Mouse (Mus musculus): Measurements from ENCODE around the gene Coq8b. TPM values are rescaled to one million over a fixed set of nuclear protein-coding genes. Genes with fewer than 3 reads are reported as not detected.

The Coq8b gene
- 12.0 and 16.8 TPM in 2 replicates for total RNA-seq (2015)
- total RNA-seq (2017) = 7.5 and 15.2 TPM in 2 replicates

GRCm38 (mm10) chr7:27232781-27233281, at the start of gene Coq8b:
TSS of gene Coq8b (plus strand) at chr7:27233023.
- peak; percentile 89 for ATAC-seq (ENCODE audit: poor library complexity, severe bottlenecking)

- peak; percentile 84 for ATAC-seq (ENCODE audit: poor library complexity, severe bottlenecking)
Measured at GRCm38 (mm10) chr7:27184964-27185363, 47.9 kb upstream of the Coq8b start.

DNA sequence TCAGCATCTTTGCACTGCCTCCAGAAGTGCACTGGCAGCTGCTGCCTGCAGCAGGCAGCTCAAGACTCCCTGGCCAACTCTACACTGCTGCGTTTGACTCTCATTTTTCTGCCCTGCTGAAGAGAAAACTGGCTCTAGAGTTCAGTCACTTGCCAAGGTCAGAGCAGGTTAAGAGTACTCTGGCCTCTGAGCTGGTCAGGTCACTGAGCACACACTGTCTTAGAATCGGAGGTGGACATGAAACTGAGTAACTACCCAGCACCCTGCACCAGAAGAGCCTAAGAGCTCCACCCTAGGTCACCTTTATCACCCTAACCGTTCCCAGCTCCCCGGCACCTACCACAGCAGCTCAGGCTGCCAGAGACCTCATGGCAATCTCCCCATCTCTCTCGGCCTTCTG, 46.8 kb upstream of the Coq8b start:
- ATAC-seq (ENCODE audit: poor library complexity, severe bottlenecking) = no peak

DNA sequence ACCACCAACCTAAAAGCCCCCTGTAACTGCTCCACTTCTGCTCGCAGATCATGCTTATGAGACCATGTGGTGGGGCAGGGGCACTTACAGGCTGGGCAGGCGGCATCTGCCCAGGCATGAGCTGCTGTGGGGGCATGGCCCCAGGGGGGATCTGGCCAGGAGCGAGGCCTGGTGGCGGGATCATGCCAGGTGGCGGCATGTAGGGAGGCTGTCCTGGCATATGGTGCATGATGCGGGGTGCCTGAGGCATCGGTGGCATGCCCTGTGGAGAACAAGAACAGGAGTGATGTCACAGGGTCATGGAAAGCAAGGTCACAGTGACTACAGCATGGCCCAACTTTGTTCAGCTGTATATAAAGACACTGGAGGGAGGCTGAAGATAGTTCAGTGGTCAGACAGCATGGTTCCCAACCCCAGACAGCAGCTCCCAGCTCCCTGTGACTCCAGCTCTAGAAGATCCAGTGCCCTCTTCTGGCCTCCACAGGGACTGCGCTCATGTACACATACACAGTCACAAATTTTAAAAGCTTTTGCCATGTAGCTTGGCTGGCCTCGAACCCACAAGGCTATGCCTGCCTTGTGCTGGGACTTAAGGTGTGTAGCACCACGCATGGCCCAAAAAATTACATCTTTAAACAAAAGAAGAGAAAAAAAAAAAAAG, 43.4 kb upstream of the Coq8b start:
- ATAC-seq (ENCODE audit: poor library complexity, severe bottlenecking) = no peak

DNA sequence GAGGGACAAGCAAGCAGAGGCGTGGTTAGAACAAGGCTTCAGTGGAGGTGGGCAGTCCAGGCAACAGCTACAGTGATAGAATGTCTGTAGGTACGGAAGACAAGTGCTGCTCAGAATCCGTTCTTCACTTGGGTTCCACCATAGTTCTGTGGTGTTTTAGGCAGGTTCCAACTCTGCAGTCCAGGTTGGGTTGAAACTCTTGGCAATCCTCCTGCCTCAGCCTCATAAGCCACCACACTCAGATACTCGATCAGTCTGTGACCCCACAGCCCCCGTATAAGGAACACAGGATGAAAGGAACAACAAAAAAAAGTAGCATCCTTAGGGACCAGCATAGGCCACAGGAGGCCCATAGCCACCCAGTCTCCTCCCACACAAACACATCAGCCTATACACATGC, 40.4 kb upstream of the Coq8b start:
- ATAC-seq (ENCODE audit: poor library complexity, severe bottlenecking) = no peak

- ATAC-seq (ENCODE audit: poor library complexity, severe bottlenecking) = no peak
Measured at GRCm38 (mm10) chr7:27193731-27194130, 39.1 kb upstream of the Coq8b start.

DNA sequence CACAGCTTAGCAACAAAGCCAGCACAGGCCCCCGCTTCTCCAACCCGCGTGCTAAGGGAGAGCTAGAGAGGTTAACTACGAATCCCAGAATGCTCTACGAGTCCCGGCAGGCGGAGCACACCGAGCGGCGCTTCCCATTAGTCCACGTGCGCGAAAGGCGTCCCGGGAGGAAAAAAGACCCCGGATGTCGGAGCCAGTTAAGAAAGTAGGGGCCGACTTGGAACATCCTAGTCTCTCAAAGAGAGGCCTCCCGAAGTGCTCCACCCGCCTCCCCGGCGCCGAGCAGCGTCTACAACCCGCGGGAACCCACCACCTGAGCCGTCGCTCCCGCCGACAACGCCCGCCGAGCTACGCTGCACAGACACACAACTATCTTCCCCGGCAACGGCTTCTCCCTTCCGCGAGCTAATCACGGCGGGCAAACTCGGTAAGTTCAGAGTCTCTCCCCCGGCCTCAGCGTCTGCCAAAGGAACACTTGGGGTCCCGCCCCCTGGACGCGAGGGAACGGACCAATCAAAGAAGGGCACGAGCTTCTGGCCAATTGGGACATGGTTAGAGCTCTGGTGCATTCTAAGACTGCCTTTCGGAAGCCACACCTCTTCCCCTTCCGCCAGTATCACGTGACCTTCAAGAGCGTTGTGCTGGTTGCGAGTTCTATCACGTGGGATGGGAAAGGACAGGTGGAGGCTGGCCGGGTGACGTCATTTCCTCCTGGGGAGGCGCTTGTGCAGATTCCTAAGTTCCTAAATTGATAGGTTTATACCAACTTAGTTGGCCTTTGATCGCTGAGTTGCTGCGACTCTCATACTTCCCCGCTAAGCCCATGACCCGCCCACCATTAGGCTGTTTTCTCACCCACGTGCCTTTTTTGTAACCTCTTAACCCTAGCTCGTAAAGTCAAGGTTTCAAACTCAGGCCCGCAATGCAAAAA, 36.9 kb upstream of the Coq8b start, which contains the start of the genes BC024978 and Snrpa:
BC024978 (plus strand) TSS at position 101 of the 931 bp plus-strand sequence.
Snrpa (minus strand) TSS at position 591 of the 931 bp plus-strand sequence.
- ATAC-seq (ENCODE audit: poor library complexity, severe bottlenecking) = peak; percentile 96

DNA sequence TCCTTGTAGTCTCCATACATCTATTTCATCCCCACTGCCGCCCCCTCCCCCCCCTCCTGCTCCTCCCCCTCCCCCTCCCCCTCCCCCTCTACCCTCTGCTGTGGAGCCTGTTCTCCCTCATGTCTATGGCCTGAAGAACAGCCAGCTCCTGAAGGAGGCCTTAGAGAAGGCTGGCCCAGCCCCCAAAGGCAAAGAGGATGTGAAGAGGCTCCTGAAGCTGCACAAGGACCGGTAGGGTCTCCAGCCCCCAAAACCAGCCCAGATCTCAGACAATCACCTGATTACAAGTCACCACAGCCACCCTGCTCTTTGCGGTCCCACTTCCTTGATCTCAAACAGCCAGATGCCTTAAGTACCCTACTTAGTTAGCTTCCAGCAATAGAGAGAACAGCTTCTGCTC, 35.7 kb upstream of the Coq8b start:
- no peak for ATAC-seq (ENCODE audit: poor library complexity, severe bottlenecking)

DNA sequence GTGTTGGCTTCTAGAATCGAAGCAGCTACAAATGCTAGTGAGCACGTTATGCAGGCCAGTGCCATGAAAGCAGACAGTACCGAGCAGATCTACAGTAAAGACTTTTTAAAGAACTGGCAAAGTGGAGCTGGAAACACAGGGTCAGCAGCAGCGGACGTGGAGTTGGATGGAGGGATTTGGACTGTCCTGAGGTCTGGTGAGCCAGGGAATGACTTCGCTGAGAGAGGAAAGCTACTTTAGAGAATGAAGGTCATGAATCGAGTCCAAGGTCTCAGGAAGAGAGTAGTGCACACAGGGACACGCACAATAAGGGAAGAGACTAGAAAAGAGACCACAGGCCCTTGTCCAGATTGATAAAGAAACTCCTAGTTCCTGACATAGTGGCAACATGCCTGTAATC, 35.2 kb upstream of the Coq8b start:
- no peak for ATAC-seq (ENCODE audit: poor library complexity, severe bottlenecking)

GRCm38 (mm10) chr7:27198355-27198754, 34.5 kb upstream of the Coq8b start:
- no peak for ATAC-seq (ENCODE audit: poor library complexity, severe bottlenecking)

DNA sequence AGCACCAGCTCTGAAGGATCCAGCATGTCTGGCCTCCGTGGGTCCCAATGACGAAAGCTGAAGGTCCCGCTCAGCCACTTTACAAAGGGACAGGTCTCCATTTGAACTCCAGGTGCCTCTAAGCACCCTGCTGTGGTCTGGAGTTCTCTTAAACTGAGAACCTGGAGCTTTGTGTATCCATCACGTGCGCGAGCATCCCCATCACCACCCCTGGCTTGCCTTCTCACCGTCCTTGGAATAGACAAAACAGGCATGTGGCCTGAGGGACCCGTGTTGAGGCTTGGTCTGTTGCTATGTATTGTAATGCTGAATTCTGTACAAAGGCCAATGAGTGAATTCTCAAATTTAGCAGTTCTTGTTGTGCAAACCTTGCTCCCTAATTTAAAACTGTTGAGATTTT, 34.0 kb upstream of the Coq8b start:
- ATAC-seq (ENCODE audit: poor library complexity, severe bottlenecking) = no peak

- no peak for ATAC-seq (ENCODE audit: poor library complexity, severe bottlenecking)
Measured at GRCm38 (mm10) chr7:27203730-27204449, 28.9 kb upstream of the Coq8b start.

GRCm38 (mm10) chr7:27212626-27213025, 20.2 kb upstream of the Coq8b start:
- ATAC-seq (ENCODE audit: poor library complexity, severe bottlenecking) = no peak

- ATAC-seq (ENCODE audit: poor library complexity, severe bottlenecking) = no peak
Measured at GRCm38 (mm10) chr7:27218586-27218985, 14.2 kb upstream of the Coq8b start.

DNA sequence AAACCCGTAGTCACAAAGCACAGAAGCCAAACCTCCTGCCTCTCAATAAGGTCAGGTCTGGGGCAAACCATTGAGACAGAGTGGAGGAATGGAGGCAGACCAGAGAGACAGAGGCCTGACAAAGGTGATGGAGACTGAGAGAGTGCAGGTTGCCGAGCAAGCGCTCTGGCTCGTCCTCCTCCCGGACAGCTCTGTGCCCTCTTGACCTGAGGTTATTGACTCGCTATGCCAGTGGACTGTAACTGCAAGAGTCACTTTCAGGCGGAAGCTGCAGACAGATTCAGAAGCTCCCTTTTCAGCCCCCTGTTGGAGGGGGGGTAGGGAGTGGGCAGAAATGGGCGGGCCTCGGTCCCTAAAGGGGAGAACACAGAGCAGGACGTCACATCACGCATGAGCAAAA, 12.9 kb upstream of the Coq8b start:
- ATAC-seq (ENCODE audit: poor library complexity, severe bottlenecking) = no peak

DNA sequence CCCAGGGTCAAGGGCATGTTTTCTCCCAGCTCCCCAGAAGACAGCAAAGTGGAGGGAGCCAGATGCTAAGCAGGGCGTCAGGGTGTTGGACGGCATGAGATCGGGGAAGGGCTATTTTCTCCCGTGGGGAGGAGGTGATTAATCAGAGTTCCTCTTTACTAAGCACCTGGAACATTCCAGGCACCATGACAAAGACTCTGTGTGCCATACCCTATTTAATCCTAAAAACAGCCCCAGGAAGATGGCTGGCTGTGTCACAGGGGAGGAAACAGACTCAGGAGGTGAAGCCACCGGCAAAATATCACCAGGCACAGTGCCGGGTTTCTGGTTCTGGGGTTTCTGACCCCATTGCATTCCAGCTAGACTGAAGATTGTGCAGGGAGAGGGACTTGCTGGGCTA, 10.9 kb upstream of the Coq8b start:
- ATAC-seq (ENCODE audit: poor library complexity, severe bottlenecking) = no peak

- ATAC-seq (ENCODE audit: poor library complexity, severe bottlenecking) = no peak
Measured at GRCm38 (mm10) chr7:27222538-27222937, 10.3 kb upstream of the Coq8b start.

DNA sequence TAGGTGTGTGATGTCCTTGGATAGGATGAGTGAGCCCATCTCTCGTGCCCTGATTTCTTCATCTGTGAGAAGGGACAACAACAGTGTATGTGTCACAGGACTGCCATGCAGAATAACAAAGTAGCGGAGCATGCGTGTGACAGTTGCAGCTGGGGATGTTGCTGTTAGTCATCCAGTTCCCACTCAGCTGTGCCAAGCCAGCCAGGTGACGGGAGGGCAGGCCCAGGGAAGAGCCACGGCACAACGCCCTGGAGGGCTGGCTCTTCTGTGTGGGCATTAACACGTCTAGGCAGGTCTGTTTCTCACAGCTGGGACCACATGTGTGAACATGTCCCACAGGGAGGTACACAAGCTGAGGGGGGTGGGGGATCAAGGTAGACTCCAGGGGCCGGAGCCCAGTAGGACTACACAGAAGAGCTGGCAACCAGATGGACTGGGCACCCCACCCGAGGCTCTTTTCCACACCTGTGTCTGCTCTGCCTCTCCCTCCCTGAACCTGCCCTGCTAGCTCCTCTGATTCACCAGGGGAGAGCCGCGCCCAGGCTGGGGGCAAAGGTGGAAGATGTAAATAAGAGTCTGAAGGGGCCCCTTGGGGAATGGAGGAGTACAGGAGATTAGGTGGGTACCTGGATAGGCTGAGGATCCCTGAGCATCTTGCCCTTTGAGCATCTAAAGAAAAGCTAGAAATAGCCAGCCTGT, 7.8 kb upstream of the Coq8b start:
- ATAC-seq (ENCODE audit: poor library complexity, severe bottlenecking) = no peak

GRCm38 (mm10) chr7:27227276-27227675, 5.5 kb upstream of the Coq8b start:
- no peak for ATAC-seq (ENCODE audit: poor library complexity, severe bottlenecking)

- no peak for ATAC-seq (ENCODE audit: poor library complexity, severe bottlenecking)
Measured at GRCm38 (mm10) chr7:27227676-27228075, 5.1 kb upstream of the Coq8b start.

All from megakaryocyte, adult 5-6 weeks (primary cell).